Mouse (Mus musculus) thymus, adult 2 months (tissue): ENCODE data around the gene Nup98.

Experiments
- CTCF ChIP-seq: fragments of 200-500 bp; IDR thresholded peaks from 2 replicates; pipeline ENCODE4 v1.5.1; 2012; ENCODE audit warnings: mild to moderate bottlenecking, control low read depth, low read length, moderate library complexity, borderline replicate concordance; ENCODE audit not compliant: control insufficient read depth, poor library complexity, insufficient read depth; ENCODE audit errors: extremely low read depth
- POLR2A ChIP-seq: fragments of 200-500 bp; IDR thresholded peaks from 2 replicates; pipeline ENCODE4 v1.6.1; 2012; ENCODE audit warnings: mild to moderate bottlenecking, low read length, control low read depth, moderate library complexity; ENCODE audit not compliant: control insufficient read depth, poor library complexity, insufficient read depth; ENCODE audit errors: extremely low read depth

DNA sequence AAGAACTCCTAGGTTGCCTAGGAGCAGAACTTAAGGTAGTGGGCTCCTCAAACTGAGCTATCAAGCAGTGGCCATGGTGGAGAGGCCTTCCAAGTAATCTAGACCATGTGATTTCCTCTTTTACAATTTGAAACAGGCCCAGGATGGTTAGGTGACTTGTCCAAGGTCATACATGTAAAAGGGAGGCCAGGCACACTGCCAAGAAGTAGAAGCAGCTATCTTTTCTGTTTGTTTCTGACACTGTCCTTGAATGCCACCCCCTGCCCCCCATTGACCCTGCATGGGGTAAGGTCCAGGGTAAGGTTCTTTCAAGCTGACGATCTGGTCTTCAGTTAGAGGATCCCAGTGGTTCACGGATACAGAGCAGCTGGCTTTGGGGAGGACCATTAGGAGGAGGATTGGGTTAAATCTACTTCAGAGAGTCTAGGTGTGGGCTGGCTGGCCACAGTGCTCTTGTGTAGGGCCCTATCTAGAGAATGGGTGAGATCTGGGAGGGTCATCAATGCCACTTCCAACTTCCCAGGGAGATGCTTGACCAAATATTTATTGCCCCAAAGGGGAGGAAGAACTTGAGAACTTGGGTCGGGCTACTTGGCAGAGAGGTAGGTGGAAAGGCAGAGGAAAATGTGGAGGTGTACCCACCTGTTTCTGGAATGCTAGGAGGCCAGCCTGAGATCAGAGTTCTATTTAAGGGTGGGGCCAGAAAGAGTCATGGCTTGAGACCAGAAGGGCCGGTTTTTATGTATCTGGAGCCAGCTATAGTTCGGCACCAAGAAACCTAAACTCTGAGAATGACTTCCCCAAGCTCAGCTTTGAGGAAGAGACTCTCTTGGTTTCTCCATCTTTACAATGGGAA is 14.1 kb upstream of the Nup98 start:
- TF ChIP-seq CTCF (no peak), POLR2A (no peak)
